Mouse (Mus musculus) limb, embryonic 12.5 days (tissue): ENCODE results near the gene Shisa7. TPM values are rescaled to one million over a fixed set of nuclear protein-coding genes. Genes with fewer than 3 reads are reported as not detected.
"Not testable (repeated sequence)": the region's sequence is repeated elsewhere in the genome, so short reads cannot be mapped to it uniquely, and the experiment has no call there.

Experiments used
- ATAC-seq: fragments of 200-750 bp; cut with Nextera tagmentation; 2 replicates; pipeline ENCODE4 v1.8.0; 2017; ENCODE audit warnings: low read depth, moderate TSS enrichment; ENCODE audit not compliant: insufficient number of reproducible peaks, insufficient read depth, low FRiP score, low TSS enrichment
- H3K27ac ChIP-seq: fragments of 300-500 bp; sonication (generic); 2 replicates; pipeline ENCODE4 v1.5.1; 2016; ENCODE audit warnings: mild to moderate bottlenecking, moderate library complexity
- H3K27me3 ChIP-seq: fragments of 300-500 bp; sonication (generic); 2 replicates; pipeline ENCODE4 v1.6.1; 2016; ENCODE audit warnings: mild to moderate bottlenecking, moderate library complexity
- H3K36me3 ChIP-seq: fragments of 300-500 bp; sonication (generic); 2 replicates; pipeline ENCODE4 v1.6.1; 2016; ENCODE audit warnings: mild to moderate bottlenecking, moderate library complexity
- H3K4me1 ChIP-seq: fragments of 300-500 bp; sonication (generic); replicated peaks from 2 replicates; pipeline ENCODE4 v1.6.1; 2016
- H3K4me2 ChIP-seq: fragments of 300-500 bp; sonication (generic); 2 replicates; pipeline ENCODE4 v1.6.1; 2016; ENCODE audit warnings: mild to moderate bottlenecking, moderate library complexity
- H3K4me3 ChIP-seq: fragments of 300-500 bp; sonication (generic); replicated peaks from 2 replicates; pipeline ENCODE4 v1.5.1; 2016; ENCODE audit warnings: mild to moderate bottlenecking
- H3K9ac ChIP-seq: fragments of 300-500 bp; sonication (generic); replicated peaks from 2 replicates; pipeline ENCODE4 v1.6.1; 2016; ENCODE audit warnings: mild to moderate bottlenecking, moderate library complexity
- H3K9me3 ChIP-seq: fragments of 300-500 bp; sonication (generic); 2 replicates; pipeline ENCODE4 v1.6.1; 2016; ENCODE audit warnings: mild to moderate bottlenecking, moderate library complexity
- WGBS: fragments of 180-500 bp; shearing (Covaris S2); methylation state at CpG from one replicate; pipeline ENCODE4 v1.1.7; 2016; 5-methylcytosine and 5-hydroxymethylcytosine counted together
- polyA plus RNA-seq: library from polyadenylated mRNA; unstranded; fragments of >200 nt; fragmentation: Nextera tagmentation; extraction: Ambion mirVana; gene quantifications from 2 replicates; pipeline ENCODE4 v1.2.1, GENCODE M21; 2016

Gene Shisa7
- polyA plus RNA-seq, 1 experiment from 2014 or later = 0.21 TPM

- H3K36me3 ChIP-seq = peaks cover 43% of the 10 kb centered on the region
- H3K4me3 ChIP-seq = peak overlapping the region; percentile 77
- peak overlapping the region; percentile 93 for H3K27ac ChIP-seq
- peaks cover 16% of the 10 kb centered on the region for H3K27me3 ChIP-seq
- H3K4me2 ChIP-seq = peak overlapping the region; percentile 91
- not testable (repeated sequence) for H3K9me3 ChIP-seq, ATAC-seq
- WGBS = under 1% methylated on average over 31 of the region's 31 CpGs
- peak overlapping the region; percentile 91 for H3K9ac ChIP-seq
- H3K4me1 ChIP-seq = peaks cover 13% of the 10 kb centered on the region
Observed at GRCm38 (mm10) chr7:4793248-4793647, 51.2 kb downstream of the Shisa7 start.

- Histone ChIP-seq H3K36me3 (peaks cover 38% of the 10 kb centered on the region), H3K4me1 (peaks cover 15% of the 10 kb centered on the region), H3K27ac (peak within 1 kb of the TSS; percentile 93), H3K4me3 (peak within 1 kb of the TSS; percentile 77), H3K9ac (peak within 1 kb of the TSS; percentile 91), H3K9me3 (no peaks in the 10 kb centered on the region), H3K27me3 (peaks cover 20% of the 10 kb centered on the region), H3K4me2 (peak within 1 kb of the TSS; percentile 91)
- peak; percentile 85 for ATAC-seq
- WGBS = 2% methylated on average over 54 of the region's 54 CpGs
Observed at GRCm38 (mm10) chr7:4792278-4793212, 52.0 kb downstream of the Shisa7 start, which contains the start of gene Rpl28. Gene Rpl28, plus strand, starts transcription at chr7:4792874.

GRCm38 (mm10) chr7:4789436-4789935 is 55.0 kb downstream of the Shisa7 start, which contains the start of gene Tmem238:
Gene Tmem238, minus strand, starts transcription at chr7:4789656.
- WGBS = 9% methylated on average over 35 of the region's 40 CpGs
- ATAC-seq = no peak
- peak within 1 kb of the TSS; percentile 86 for H3K4me2 ChIP-seq

GRCm38 (mm10) chr7:4788499-4789435 is 55.7 kb downstream of the Shisa7 start:
- 3% methylated on average over 64 of the region's 64 CpGs for WGBS
- peak overlapping the region; percentile 86 for H3K4me2 ChIP-seq
- peaks cover 20% of the 10 kb centered on the region for H3K27me3 ChIP-seq
- H3K27ac ChIP-seq = peak overlapping the region; percentile 35; the same call in 1 of the 2 replicates
- peak overlapping the region; percentile 84 for H3K9ac ChIP-seq
- H3K4me1 ChIP-seq = peaks cover 5% of the 10 kb centered on the region
- ATAC-seq = no peak
- peaks cover 2% of the 10 kb centered on the region for H3K36me3 ChIP-seq
- H3K9me3 ChIP-seq = no peaks in the 10 kb centered on the region
- H3K4me3 ChIP-seq = peak overlapping the region; percentile 57

More at GRCm38 (mm10) chr7:4789436-4789935, 55.0 kb downstream of the Shisa7 start, which contains the start of gene Tmem238:
- H3K9me3 ChIP-seq = no peaks in the 10 kb centered on the region
- peak within 1 kb of the TSS; percentile 35; the same call in 1 of the 2 replicates for H3K27ac ChIP-seq
- H3K36me3 ChIP-seq = peaks cover 9% of the 10 kb centered on the region
- H3K9ac ChIP-seq = peak within 1 kb of the TSS; percentile 84
- H3K4me1 ChIP-seq = peaks cover 12% of the 10 kb centered on the region
- H3K27me3 ChIP-seq = peaks cover 20% of the 10 kb centered on the region
- peak within 1 kb of the TSS; percentile 57 for H3K4me3 ChIP-seq

- Histone ChIP-seq H3K36me3 (no peaks in the 10 kb centered on the region), H3K4me2 (no peak overlapping the region), H3K4me3 (no peak overlapping the region), H3K27me3 (peaks cover 39% of the 10 kb centered on the region), H3K4me1 (peaks cover 11% of the 10 kb centered on the region), H3K9ac (0 out of 2 replicates have a peak overlapping the region, but pooled peaks have one; percentile 4), H3K9me3 (no peaks in the 10 kb centered on the region), H3K27ac (no peak overlapping the region)
- WGBS = 85% methylated on average over 14 of the region's 14 CpGs
- no peak for ATAC-seq
Observed at GRCm38 (mm10) chr7:4783667-4784268, 60.7 kb downstream of the Shisa7 start.

- no peak for ATAC-seq
- H3K4me3 ChIP-seq = no peak within 1 kb of the TSS
- no peak within 1 kb of the TSS for H3K27ac ChIP-seq
- H3K9me3 ChIP-seq = no peaks in the 10 kb centered on the region
- WGBS = 94% methylated on average over 2 of the region's 2 CpGs
- H3K4me1 ChIP-seq = peaks cover 13% of the 10 kb centered on the region
- H3K36me3 ChIP-seq = no peaks in the 10 kb centered on the region
- H3K27me3 ChIP-seq = peaks cover 45% of the 10 kb centered on the region
- H3K9ac ChIP-seq = 0 out of 2 replicates have a peak within 1 kb of the TSS, but pooled peaks have one; percentile 4
- H3K4me2 ChIP-seq = no peak within 1 kb of the TSS
Observed at GRCm38 (mm10) chr7:4782759-4783158, 61.7 kb downstream of the Shisa7 start, which contains the start of the genes Il11 and Tmem190. Gene Il11, minus strand, starts transcription at chr7:4782859. Gene Tmem190, plus strand, starts transcription at chr7:4782937.

GRCm38 (mm10) chr7:4782130-4782529 is 62.4 kb downstream of the Shisa7 start:
- no peak overlapping the region for H3K27ac ChIP-seq
- H3K9me3 ChIP-seq = no peaks in the 10 kb centered on the region
- WGBS = 45% methylated on average over 3 of the region's 3 CpGs
- H3K27me3 ChIP-seq = peaks cover 49% of the 10 kb centered on the region
- H3K4me3 ChIP-seq = no peak overlapping the region
- no peak overlapping the region for H3K4me2 ChIP-seq
- H3K36me3 ChIP-seq = no peaks in the 10 kb centered on the region
- peaks cover 20% of the 10 kb centered on the region for H3K4me1 ChIP-seq
- H3K9ac ChIP-seq = no peak overlapping the region
- no peak for ATAC-seq

GRCm38 (mm10) chr7:4779921-4780320 is 64.6 kb downstream of the Shisa7 start:
- Histone ChIP-seq H3K27ac (no peak overlapping the region), H3K36me3 (no peaks in the 10 kb centered on the region), H3K4me3 (no peak overlapping the region), H3K9ac (no peak overlapping the region; the same call in 1 of the 2 replicates), H3K4me2 (no peak overlapping the region), H3K9me3 (no peaks in the 10 kb centered on the region), H3K27me3 (peaks cover 71% of the 10 kb centered on the region), H3K4me1 (peaks cover 24% of the 10 kb centered on the region)
- no peak for ATAC-seq
- WGBS = 46% methylated on average over 5 of the region's 5 CpGs

- Histone ChIP-seq H3K9me3 (no peaks in the 10 kb centered on the region), H3K27ac (no peak overlapping the region), H3K4me2 (peak overlapping the region; percentile 54), H3K4me3 (peak overlapping the region; percentile 34; the same call in 1 of the 2 replicates), H3K4me1 (peaks cover 24% of the 10 kb centered on the region), H3K36me3 (no peaks in the 10 kb centered on the region), H3K27me3 (peaks cover 79% of the 10 kb centered on the region), H3K9ac (peak overlapping the region; percentile 19; the same call in 1 of the 2 replicates)
- 0 out of 2 replicates have a peak, but pooled peaks have one; percentile 13 for ATAC-seq
- WGBS = 5% methylated on average over 14 of the region's 20 CpGs
Observed at GRCm38 (mm10) chr7:4777851-4778637, 66.5 kb downstream of the Shisa7 start.
